In the genomic region with DNA sequence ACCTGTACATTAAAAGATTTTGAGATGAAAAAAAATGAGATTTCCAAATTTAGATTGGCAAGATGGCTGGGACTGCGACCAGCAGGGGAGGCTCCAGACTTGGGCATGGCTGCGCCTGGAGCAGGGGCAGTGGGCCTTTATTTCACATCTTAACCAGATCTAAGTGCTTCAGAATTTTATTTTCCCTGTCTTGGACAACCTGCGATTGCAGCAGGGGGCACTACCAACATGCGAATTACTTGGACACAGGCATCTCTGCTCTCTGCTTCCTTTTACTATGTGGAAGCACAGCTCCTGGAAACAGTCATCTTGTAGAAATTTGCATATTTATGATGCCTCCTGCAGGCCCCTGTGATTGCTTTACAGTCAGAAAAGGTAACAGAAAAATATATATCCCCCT, we compare ENCODE assay signal across 10 mouse cellular contexts. TPM values are rescaled to one million over a fixed set of nuclear protein-coding genes. Genes with fewer than 3 reads are reported as not detected.
DNase-seq lines count a peak whose midpoint lies in the region; ATAC-seq lines count a peak whose summit lies in the region.
"Had no signal": no experiment of that assay in that cellular context is flagged by ENCODE, and none has a peak within 500 bp of the region (broad histone marks: within the 10 kb centered on the region; RNA-seq: fewer than 3 reads in every experiment).

No protein-coding gene starts in this region.

- DNase-seq in frontal cortex, postnatal 10 days (ENCODE audit: low spot score in 2 of 2), result no peak
- peak; percentile 22 for DNase-seq in thymus, postnatal 4 days
- no peak for DNase-seq in thymus, postnatal 0 days (ENCODE audit: low spot score)
- DNase-seq in limb, embryonic 10.5 days (ENCODE audit: low spot score), result peak; percentile 42
- DNase-seq in gastrocnemius, adult 18-20 months (ENCODE audit: low spot score), result no peak
- DNase-seq in heart, embryonic 10.5 days (ENCODE audit: low spot score), result no peak
- DNase-seq in thymus, postnatal 14 days, result no peak

- H3K27me3 ChIP-seq in limb, embryonic 10.5 days (ENCODE audit: low read depth, poor library complexity, severe bottlenecking), result peaks cover 9% of the 10 kb centered on the region
- H3K27me3 ChIP-seq in heart, embryonic 10.5 days (ENCODE audit: insufficient read depth, poor library complexity, severe bottlenecking), result peaks cover 37% of the 10 kb centered on the region

- no peak overlapping the region for H3K27ac ChIP-seq in limb, embryonic 10.5 days
- H3K27ac ChIP-seq in heart, embryonic 10.5 days, result no peak overlapping the region
- H3K27ac ChIP-seq: kidney, embryonic 15.5 days; macrophage had no signal

- peak; percentile 29; the same call in 1 of the 2 replicates for ATAC-seq in frontal cortex, adult (ENCODE audit: low TSS enrichment)

- WGBS in limb, embryonic 10.5 days, result 63% methylated on average over 4 of the region's 4 CpGs
- WGBS in heart, embryonic 10.5 days, result 70% methylated on average over 4 of the region's 4 CpGs

- no peaks in the 10 kb centered on the region for H3K9me3 ChIP-seq in limb, embryonic 10.5 days (replicated peaks)
- no peaks in the 10 kb centered on the region for H3K9me3 ChIP-seq in heart, embryonic 10.5 days
- H3K9me3 ChIP-seq: kidney, embryonic 15.5 days had no signal

- H3K36me3 ChIP-seq in limb, embryonic 10.5 days, result no peaks in the 10 kb centered on the region
- no peaks in the 10 kb centered on the region for H3K36me3 ChIP-seq in heart, embryonic 10.5 days
- H3K36me3 ChIP-seq: kidney, embryonic 15.5 days had no signal

- peaks cover 52% of the 10 kb centered on the region for H3K4me1 ChIP-seq in limb, embryonic 10.5 days
- peaks cover 12% of the 10 kb centered on the region for H3K4me1 ChIP-seq in heart, embryonic 10.5 days

- no peak overlapping the region for H3K4me3 ChIP-seq in limb, embryonic 10.5 days
- no peak overlapping the region for H3K4me3 ChIP-seq in heart, embryonic 10.5 days
- H3K4me3 ChIP-seq: kidney, embryonic 15.5 days had no signal

RNA-seq across cellular contexts. Expression of gene A830031A19Rik, which starts 9.5 kb away (rescaled TPM):
- polyA plus RNA-seq in thymus, postnatal 0 days (2015; fragmentation: Nextera tagmentation; extraction: Ambion mirVana), result not detected in 2 replicates
- polyA plus RNA-seq in limb, embryonic 10.5 days (2016; fragmentation: Nextera tagmentation; extraction: Ambion mirVana), result not detected in 2 replicates
- not detected for total RNA-seq in gastrocnemius, adult 18-20 months (2021)
- not detected in 2 replicates for polyA plus RNA-seq in heart, embryonic 10.5 days (2016; fragmentation: Nextera tagmentation; extraction: Ambion mirVana)
- polyA plus RNA-seq: kidney, embryonic 15.5 days; macrophage had no signal

RNA-seq across cellular contexts. Expression of gene Bcl11a, which starts 12.5 kb away (rescaled TPM):
- polyA plus RNA-seq in thymus, postnatal 0 days (2015; fragmentation: Nextera tagmentation; extraction: Ambion mirVana), result 7.4 and 8.0 TPM in 2 replicates
- polyA plus RNA-seq in limb, embryonic 10.5 days (2016; fragmentation: Nextera tagmentation; extraction: Ambion mirVana), result 41.4 and 75.0 TPM in 2 replicates
- under 1 TPM in 1 of 2 experiments, not detected in 1; 0.05 TPM for total RNA-seq in gastrocnemius, adult 18-20 months (2021)
- 13.5 and 23.5 TPM in 2 replicates for polyA plus RNA-seq in heart, embryonic 10.5 days (2016; fragmentation: Nextera tagmentation; extraction: Ambion mirVana)

Comparison
In these comparisons a context has a peak if more than half of its experiments do, and no peak if none do; other contexts are left out.
1. DNase-seq: peak in thymus, postnatal 4 days (single experiment) and limb, embryonic 10.5 days (single experiment); none in frontal cortex, postnatal 10 days (0 of 2), thymus, postnatal 0 days (single experiment), gastrocnemius, adult 18-20 months (single experiment), heart, embryonic 10.5 days (single experiment) and thymus, postnatal 14 days (single experiment).